Mouse (Mus musculus) lung, adult 2 months (tissue): ENCODE data around the gene Ube2e1.

Source experiments
- CTCF ChIP-seq: fragments of 200-500 bp; IDR thresholded peaks from 2 replicates; pipeline ENCODE4 v1.5.1; 2011; ENCODE audit warnings: mild to moderate bottlenecking, low read length, control low read depth; ENCODE audit not compliant: insufficient read depth
- POLR2A ChIP-seq: fragments of 200-500 bp; IDR thresholded peaks from 2 replicates; pipeline ENCODE4 v1.6.1; 2011; ENCODE audit warnings: low read depth, mild to moderate bottlenecking, control low read depth, low read length, borderline replicate concordance; ENCODE audit errors: extremely low read depth

DNA sequence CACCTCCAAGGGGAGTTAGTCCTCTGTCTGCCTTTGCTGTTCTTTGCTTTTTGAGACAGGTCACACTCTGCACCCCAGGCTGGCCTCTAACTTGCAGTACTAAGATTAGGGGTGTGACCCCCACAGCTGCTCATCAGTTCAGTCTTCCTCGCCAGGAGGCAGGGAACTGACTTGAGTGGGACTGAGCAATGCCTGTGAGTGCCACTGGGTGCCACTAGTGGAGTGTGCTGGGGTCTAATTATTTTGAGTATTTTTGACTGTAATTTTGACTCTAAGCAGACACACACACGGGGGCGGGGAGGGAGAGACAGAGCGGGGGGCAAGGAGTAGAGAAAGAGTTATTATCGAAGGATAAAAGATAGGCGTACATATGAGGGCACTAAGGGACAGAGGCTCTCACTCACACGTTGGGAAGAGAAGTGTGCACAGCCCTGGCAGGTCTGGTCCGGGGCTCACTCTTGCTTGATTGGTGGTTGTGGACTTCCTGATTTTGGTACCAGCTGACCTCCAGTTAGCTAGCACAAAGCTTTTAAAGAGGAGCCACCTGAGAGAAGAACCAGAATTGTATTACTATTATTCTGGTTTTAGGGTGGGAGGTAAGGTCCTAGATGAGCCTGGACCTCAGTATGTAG, 46.4 kb upstream of the Ube2e1 start:
- TF ChIP-seq CTCF (no peak), POLR2A (no peak)
